Mouse (Mus musculus) bone marrow macrophage, adult 2 months (primary cell): ENCODE data around the gene Emg1.

Experiments used
- CTCF ChIP-seq: IDR thresholded peaks from 2 replicates; pipeline ENCODE4 v1.5.1; 2012; ENCODE audit warnings: low read depth, mild to moderate bottlenecking, low read length, moderate library complexity
- POLR2A ChIP-seq: IDR thresholded peaks from 2 replicates; pipeline ENCODE4 v1.6.1; 2012; ENCODE audit warnings: mild to moderate bottlenecking, low read depth, low read length, borderline replicate concordance

- TF ChIP-seq CTCF = no peak
- no peak for TF ChIP-seq POLR2A
These were observed 34.3 kb upstream of the Emg1 start for GRCm38 (mm10) chr6:124746296-124746605.
